Mouse (Mus musculus) CH12.LX (cell line): ENCODE data around the gene Hinfp. TPM values are rescaled to one million over a fixed set of nuclear protein-coding genes. Genes with fewer than 3 reads are reported as not detected.

Source experiments
- DNase-seq: peaks from one replicate; pipeline ENCODE4 v3.0.0-alpha.2; 2013; ENCODE audit errors: extremely low read depth
- H3K27ac ChIP-seq: 2 replicates; pipeline ENCODE4 v1.5.1; 2012; ENCODE audit warnings: low read depth, mild to moderate bottlenecking, control low read depth, moderate library complexity; ENCODE audit not compliant: insufficient read depth
- H3K27me3 ChIP-seq: replicated peaks from 2 replicates; pipeline ENCODE3; 2012; ENCODE audit warnings: inconsistent platforms
- H3K36me3 ChIP-seq, 2 experiments: replicated peaks in 1 of 2; 2 replicates each; pipeline versions ENCODE3 to v1.6.1; 2012; ENCODE audit warnings: inconsistent platforms in 1 of 2, low read length in 1 of 2, mild to moderate bottlenecking in 1 of 2, mixed read lengths in 1 of 2, moderate library complexity in 1 of 2; ENCODE audit not compliant: control insufficient read depth in 1 of 2, insufficient read depth in 1 of 2
- H3K4me1 ChIP-seq, 2 experiments: 2 replicates each; pipeline ENCODE4 v1.6.1; 2012; ENCODE audit warnings: inconsistent platforms in 1 of 2, moderate library complexity in 1 of 2; ENCODE audit not compliant: insufficient read depth in 2 of 2, control insufficient read depth in 1 of 2
- H3K4me2 ChIP-seq: 2 replicates; pipeline ENCODE4 v1.6.1; 2012; ENCODE audit warnings: low read depth, mild to moderate bottlenecking, control low read depth; ENCODE audit not compliant: poor library complexity, insufficient read depth, severe bottlenecking
- H3K4me3 ChIP-seq, 3 experiments: fragments of 150-350 bp in 1 of 3; sonication (generic) in 1 of 3; replicated peaks in 1 of 3; 2 replicates each; pipeline versions ENCODE3 to v1.5.1; 2011 to 2012; ENCODE audit warnings: low read depth in 2 of 3, low read length in 2 of 3, mild to moderate bottlenecking in 2 of 3, moderate library complexity in 2 of 3, control low read depth in 1 of 3, improper control_type of control experiment in 1 of 3, inconsistent platforms in 1 of 3, mixed read lengths in 1 of 3; ENCODE audit not compliant: poor library complexity in 1 of 3
- H3K79me2 ChIP-seq: replicated peaks from 2 replicates; pipeline ENCODE4 v1.6.1; 2012; ENCODE audit warnings: mild to moderate bottlenecking, moderate library complexity; ENCODE audit not compliant: control insufficient read depth, poor library complexity, insufficient read depth, severe bottlenecking; ENCODE audit errors: extremely low read depth
- H3K9ac ChIP-seq: 2 replicates; pipeline ENCODE4 v1.6.1; 2012; ENCODE audit warnings: low read depth, mild to moderate bottlenecking, control low read depth, moderate library complexity; ENCODE audit not compliant: insufficient read depth
- H3K9me3 ChIP-seq: replicated peaks from 2 replicates; pipeline ENCODE3; 2012; ENCODE audit warnings: low read length, inconsistent platforms, mixed read lengths
- CHD1 ChIP-seq: IDR thresholded peaks from 2 replicates; pipeline ENCODE4 v1.6.1; 2012; ENCODE audit warnings: low read depth, low read length, improper control_type of control experiment, inconsistent platforms
- CHD2 ChIP-seq: IDR thresholded peaks from 2 replicates; pipeline ENCODE4 v1.6.1; 2011; ENCODE audit warnings: low read length, improper control_type of control experiment
- CTCF ChIP-seq, 2 experiments: IDR thresholded peaks in 1 of 2; conservative IDR thresholded peaks in 1 of 2; 2 replicates each; pipeline ENCODE4 v1.5.1; 2011 to 2012; ENCODE audit warnings: low read depth in 2 of 2, low read length in 2 of 2, improper control_type of control experiment in 1 of 2, inconsistent platforms in 1 of 2, mild to moderate bottlenecking in 1 of 2, moderate library complexity in 1 of 2
- ELF1 ChIP-seq: IDR thresholded peaks from 2 replicates; pipeline ENCODE4 v1.6.1; 2014; ENCODE audit warnings: low read depth, mild to moderate bottlenecking, inconsistent platforms, low read length, improper control_type of control experiment
- ETS1 ChIP-seq: conservative IDR thresholded peaks from 2 replicates; pipeline ENCODE4 v1.6.1; 2012; ENCODE audit warnings: low read depth, mild to moderate bottlenecking, inconsistent platforms, low read length, improper control_type of control experiment, moderate library complexity
- JUN ChIP-seq: IDR thresholded peaks from 2 replicates; pipeline ENCODE4 v1.6.1; 2011; ENCODE audit warnings: low read depth, mild to moderate bottlenecking, low read length, improper control_type of control experiment, moderate library complexity; ENCODE audit not compliant: insufficient read depth
- KAT2A ChIP-seq: IDR thresholded peaks from 2 replicates; pipeline ENCODE4 v1.6.1; 2012; ENCODE audit warnings: low read length, improper control_type of control experiment, inconsistent platforms; ENCODE audit not compliant: insufficient replicate concordance
- MAFK ChIP-seq: IDR thresholded peaks from 2 replicates; pipeline ENCODE4 v1.6.1; 2011; ENCODE audit warnings: low read length, improper control_type of control experiment; ENCODE audit not compliant: insufficient replicate concordance
- MAZ ChIP-seq: IDR thresholded peaks from 2 replicates; pipeline ENCODE4 v1.6.1; 2012; ENCODE audit warnings: low read depth, mild to moderate bottlenecking, inconsistent platforms, low read length, improper control_type of control experiment, moderate library complexity
- MXI1 ChIP-seq: IDR thresholded peaks from 2 replicates; pipeline ENCODE4 v1.6.1; 2011; ENCODE audit warnings: mild to moderate bottlenecking, low read depth, low read length, improper control_type of control experiment
- NRF1 ChIP-seq: IDR thresholded peaks from 2 replicates; pipeline ENCODE4 v1.6.1; 2014; ENCODE audit warnings: low read depth, mild to moderate bottlenecking, inconsistent platforms, low read length, improper control_type of control experiment, moderate library complexity
- POLR2A ChIP-seq: IDR thresholded peaks from 2 replicates; pipeline ENCODE4 v1.6.1; 2011; ENCODE audit warnings: low read depth, mild to moderate bottlenecking, improper control_type of control experiment, low read length
- POLR2AphosphoS2 ChIP-seq: IDR thresholded peaks from 2 replicates; pipeline ENCODE4 v1.6.1; 2011; ENCODE audit warnings: low read depth, low read length, improper control_type of control experiment
- RAD21 ChIP-seq: IDR thresholded peaks from 2 replicates; pipeline ENCODE4 v1.6.1; 2011; ENCODE audit warnings: low read depth, mild to moderate bottlenecking, low read length, improper control_type of control experiment, moderate library complexity
- SMC3 ChIP-seq: IDR thresholded peaks from 2 replicates; pipeline ENCODE4 v1.6.1; 2011; ENCODE audit warnings: low read depth, low read length, improper control_type of control experiment
- TBP ChIP-seq: conservative IDR thresholded peaks from 2 replicates; pipeline ENCODE4 v1.6.1; 2011; ENCODE audit warnings: low read depth, low read length, improper control_type of control experiment
- TCF12 ChIP-seq: IDR thresholded peaks from 2 replicates; pipeline ENCODE4 v1.6.1; 2014; ENCODE audit warnings: low read depth, mild to moderate bottlenecking, inconsistent platforms, low read length, improper control_type of control experiment
- UBTF ChIP-seq: IDR thresholded peaks from 2 replicates; pipeline ENCODE4 v1.6.1; 2012; ENCODE audit warnings: low read depth, mild to moderate bottlenecking, inconsistent platforms, low read length, improper control_type of control experiment, moderate library complexity
- USF1 ChIP-seq: IDR thresholded peaks from 2 replicates; pipeline ENCODE4 v1.6.1; 2014; ENCODE audit warnings: low read depth, mild to moderate bottlenecking, inconsistent platforms, low read length, improper control_type of control experiment
- USF2 ChIP-seq: conservative IDR thresholded peaks from 2 replicates; pipeline ENCODE4 v1.6.1; 2011; ENCODE audit warnings: low read depth, low read length, improper control_type of control experiment
- ZC3H11A ChIP-seq: IDR thresholded peaks from 2 replicates; pipeline ENCODE4 v1.6.1; 2012; ENCODE audit warnings: low read depth, mild to moderate bottlenecking, inconsistent platforms, low read length, improper control_type of control experiment
- ZNF384 ChIP-seq: IDR thresholded peaks from 2 replicates; pipeline ENCODE4 v1.6.1; 2012; ENCODE audit warnings: low read depth, low read length, improper control_type of control experiment, inconsistent platforms
- dilution Hi-C: fragments of 300-500 bp; cut with MboI; formaldehyde crosslinking; loops from 2 replicates; pipeline ENCODE4 v1.14.3; 2020; ENCODE audit warnings: low sequenced_read_pairs; ENCODE audit not compliant: extremely low pct_unique_long_range_greater_than_20kb, extremely low pct_ligation_motif_present
- in situ Hi-C: fragments of 300-500 bp; cut with MboI; formaldehyde crosslinking; loops from 3 replicates; pipeline ENCODE4 v1.14.3; 2019; ENCODE audit warnings: low sequenced_read_pairs, low pct_ligation_motif_present, low pct_unique_long_range_greater_than_20kb, mixed read lengths
- polyA plus RNA-seq: library from polyadenylated mRNA; unstranded; fragments of >175 nt; gene quantifications from 2 replicates; pipeline ENCODE4 v1.2.1, GENCODE M21; 2012; ENCODE audit warnings: low read depth; ENCODE audit not compliant: insufficient read length
- total RNA-seq, 2 experiments: library from RNA; depleted of rRNA; stranded (reverse); fragments of 300-350 nt in 1 of 2; fragments of >200 nt in 1 of 2; gene quantifications; 2 replicates each; pipeline ENCODE4 v1.2.3; 2012 to 2014

The Hinfp gene
- total and polyA plus RNA-seq, 3 experiments, result 14.0 to 18.9 (median 16.6) TPM

- H3K4me3 ChIP-seq, result no peak overlapping the region
- in situ Hi-C loops (no loop called here), dilution Hi-C loops (no loop called here)
- H3K9me3 ChIP-seq, result no peaks in the 10 kb centered on the region
- no peak overlapping the region for H3K27ac ChIP-seq
- H3K36me3 ChIP-seq, result peaks cover 13 to 55% of the 10 kb centered on the region in 2 experiments
- H3K9ac ChIP-seq, result no peak overlapping the region
- H3K4me2 ChIP-seq, result no peak overlapping the region
- no peak for DNase-seq
- no peaks in the 10 kb centered on the region for H3K27me3 ChIP-seq
- H3K79me2 ChIP-seq, result no peaks in the 10 kb centered on the region
- no peak for TF ChIP-seq KAT2A
- H3K4me1 ChIP-seq, result peaks cover 2 to 22% of the 10 kb centered on the region in 2 experiments; a peak in 2 of 4 replicates
Observed at GRCm38 (mm10) chr9:44253441-44253840, 52.0 kb downstream of the Hinfp start.

GRCm38 (mm10) chr9:44251314-44251713 is 54.2 kb downstream of the Hinfp start, which contains the start of gene Pdzd3:
Gene Pdzd3, minus strand, starts transcription at chr9:44251471.
- DNase-seq, result no peak
- no peaks in the 10 kb centered on the region for H3K9me3 ChIP-seq
- peaks cover 0 to 6% of the 10 kb centered on the region in 2 experiments; a peak in 1 of 4 replicates for H3K4me1 ChIP-seq
- no peaks in the 10 kb centered on the region for H3K79me2 ChIP-seq
- no peak within 1 kb of the TSS for H3K9ac ChIP-seq
- in situ Hi-C loops, result no loop called here
- dilution Hi-C loops, result no loop called here
- TF ChIP-seq USF1 (no peak), ZC3H11A (no peak), KAT2A (no peak), ETS1 (no peak), NRF1 (no peak), MAFK (no peak), MXI1 (no peak), MAZ (no peak), CHD1 (no peak)
- TF ChIP-seq, all 38 proteins: peak for 0
- H3K4me3 ChIP-seq, result no peak within 1 kb of the TSS
- H3K36me3 ChIP-seq, result peaks cover 10 to 39% of the 10 kb centered on the region in 2 experiments
- H3K27ac ChIP-seq, result no peak within 1 kb of the TSS
- H3K4me2 ChIP-seq, result no peak within 1 kb of the TSS
- H3K27me3 ChIP-seq, result no peaks in the 10 kb centered on the region

GRCm38 (mm10) chr9:44250445-44250844 is 55.0 kb downstream of the Hinfp start:
- Histone ChIP-seq H3K4me1 (peaks cover 0 to 6% of the 10 kb centered on the region in 2 experiments; a peak in 1 of 4 replicates), H3K4me2 (no peak overlapping the region), H3K9ac (no peak overlapping the region), H3K79me2 (no peaks in the 10 kb centered on the region), H3K27me3 (no peaks in the 10 kb centered on the region), H3K9me3 (no peaks in the 10 kb centered on the region), H3K27ac (no peak overlapping the region), H3K4me3 (no peak overlapping the region), H3K36me3 (peaks cover 8 to 30% of the 10 kb centered on the region in 2 experiments)
- dilution Hi-C loops (no loop called here), in situ Hi-C loops (no loop called here)
- DNase-seq, result no peak
- TF ChIP-seq ELF1, result no peak
- TF ChIP-seq CHD2, result no peak
- TF ChIP-seq ETS1, result no peak
- TF ChIP-seq JUN, result no peak
- TF ChIP-seq RAD21, result no peak
- TF ChIP-seq ZNF384, result no peak
- TF ChIP-seq SMC3, result no peak
- TF ChIP-seq USF1, result no peak
- TF ChIP-seq CTCF (conservative IDR thresholded peaks at IDR 0.05 in 1 of 2, IDR thresholded peaks at IDR 0.05 in 1 of 2; ENCODE audit: low read depth in 2 of 2, low read length in 2 of 2), result no peak
- TF ChIP-seq POLR2AphosphoS2, result no peak
- no peak for TF ChIP-seq TBP
- TF ChIP-seq TCF12, result no peak
- no peak for TF ChIP-seq USF2
- no peak for TF ChIP-seq MXI1
- no peak for TF ChIP-seq UBTF
- TF ChIP-seq POLR2A, result no peak
